Mouse (Mus musculus): ENCODE results near the gene Kif17.

The Kif17 gene

GRCm38 (mm10) chr4:138250088-138250960 is at the start of gene Kif17, which contains the start of gene Sh2d5:
Gene Kif17, plus strand, starts transcription at chr4:138250435.
Gene Sh2d5, plus strand, starts transcription at chr4:138250403.
- peak; percentile 94 for DNase-seq

DNA sequence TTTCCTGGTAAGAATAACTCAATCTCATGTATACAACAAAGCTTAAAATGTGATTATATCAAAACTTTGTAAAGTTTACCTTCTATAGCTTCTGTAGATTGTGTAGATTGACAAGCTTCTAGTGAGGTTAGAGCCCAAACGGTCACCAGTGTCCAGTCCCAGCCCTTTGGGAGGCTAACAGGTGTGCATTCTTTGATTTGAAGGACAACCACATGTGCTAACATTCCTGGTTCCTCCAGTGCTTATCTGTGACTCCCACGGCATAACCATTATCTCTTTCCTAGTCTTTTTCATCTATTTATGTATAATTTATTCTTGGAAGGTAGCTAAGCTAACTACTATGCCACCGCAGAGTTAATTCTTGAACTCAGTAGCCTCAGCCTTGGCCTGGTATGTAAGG is 49.5 kb upstream of the Kif17 start:
- no peak for DNase-seq

GRCm38 (mm10) chr4:138201696-138202095 is 48.5 kb upstream of the Kif17 start:
- DNase-seq, result no peak

DNA sequence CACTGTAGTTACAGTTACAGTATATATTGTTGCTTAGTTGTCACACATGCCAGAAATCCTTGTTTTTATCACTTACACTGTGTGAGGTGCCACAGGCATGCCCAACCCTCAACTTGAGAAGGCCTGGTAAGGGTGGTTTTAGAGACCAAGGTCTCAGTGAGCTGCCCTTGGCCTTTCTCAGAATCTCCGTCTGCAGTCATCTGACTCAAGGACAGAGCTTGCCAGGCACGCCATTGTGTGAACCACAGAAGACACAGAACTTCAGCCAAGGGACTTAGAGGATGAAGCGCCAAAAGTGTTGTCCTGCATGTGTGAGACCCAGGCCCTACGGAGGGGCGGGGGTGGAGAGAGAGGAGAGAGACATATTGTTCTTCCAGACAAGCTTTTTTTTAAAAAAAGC is 40.1 kb upstream of the Kif17 start:
- DNase-seq, result no peak

DNA sequence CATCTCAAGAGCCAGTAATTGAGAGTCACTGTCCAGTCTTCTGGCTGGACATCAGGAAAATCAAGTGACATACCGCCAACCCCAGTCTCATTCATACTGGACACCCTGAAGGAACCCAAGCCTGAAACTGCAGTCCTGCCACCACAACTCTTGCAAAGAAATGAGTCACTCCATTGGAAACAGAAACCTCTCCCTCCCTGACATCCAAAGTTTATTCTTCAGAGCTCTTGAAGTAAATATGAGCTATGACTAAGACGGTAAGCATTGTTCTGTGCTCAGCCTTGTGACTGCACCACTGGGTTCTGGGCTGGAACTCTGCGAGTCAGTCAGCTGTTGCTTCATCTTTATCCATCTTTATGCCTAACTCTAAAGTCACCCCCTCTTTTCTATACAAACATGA is 36.4 kb upstream of the Kif17 start:
- no peak for DNase-seq

DNA sequence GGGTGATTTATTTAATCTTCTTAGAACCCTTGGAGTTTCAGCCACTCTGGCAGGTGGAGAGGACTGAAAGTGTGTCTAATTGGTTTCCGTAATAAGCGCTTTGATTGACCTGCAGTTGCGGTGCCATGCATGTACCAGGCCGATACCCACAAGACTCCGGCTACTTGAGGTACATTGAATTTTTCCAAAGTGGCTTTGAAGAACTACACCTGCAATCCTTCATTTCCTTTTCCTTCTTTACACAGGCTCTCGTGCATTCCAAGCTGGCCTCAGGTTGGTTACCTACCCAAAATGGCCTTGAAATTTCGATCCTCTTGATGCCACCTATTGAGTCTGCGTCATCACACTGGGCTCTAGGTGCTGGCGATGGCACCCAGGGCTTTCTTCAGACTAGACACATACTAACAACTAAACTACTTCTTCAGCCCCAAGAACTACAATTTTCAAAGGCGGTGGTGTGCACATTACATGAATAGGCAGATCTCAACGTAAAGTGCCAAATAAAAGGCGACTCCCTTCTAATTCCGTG is 34.5 kb upstream of the Kif17 start:
- DNase-seq, result no peak

GRCm38 (mm10) chr4:138216200-138216890 is 33.9 kb upstream of the Kif17 start, which contains the start of gene Hp1bp3:
Gene Hp1bp3, plus strand, starts transcription at chr4:138216296.
- DNase-seq, result peak; percentile 79

DNA sequence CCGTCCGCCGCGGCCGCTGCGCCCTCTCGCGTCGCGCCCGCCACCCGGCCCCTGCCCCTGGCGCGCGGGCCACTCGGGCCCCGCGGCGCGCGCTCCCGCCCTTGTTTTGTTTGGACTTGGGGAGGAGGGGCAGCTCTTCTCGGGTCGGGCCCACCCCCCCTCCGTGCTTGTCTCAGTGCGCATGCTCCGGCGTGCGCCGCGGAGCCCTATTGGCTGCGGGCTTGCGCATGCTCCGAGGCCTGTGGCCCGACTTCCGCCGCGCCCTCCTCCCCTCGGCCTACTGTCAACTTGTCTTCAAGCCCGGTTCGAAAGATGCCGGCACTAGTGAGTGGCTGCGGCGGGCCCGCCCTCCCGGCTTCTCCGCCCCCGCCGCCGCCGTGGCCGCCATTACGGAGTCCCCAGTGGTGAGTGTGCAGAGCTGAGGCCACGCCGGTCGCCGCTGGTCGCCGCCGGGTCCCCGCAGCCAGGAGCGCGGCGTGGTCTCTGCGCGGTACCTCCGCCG is 33.3 kb upstream of the Kif17 start:
- peak; percentile 99 for DNase-seq

DNA sequence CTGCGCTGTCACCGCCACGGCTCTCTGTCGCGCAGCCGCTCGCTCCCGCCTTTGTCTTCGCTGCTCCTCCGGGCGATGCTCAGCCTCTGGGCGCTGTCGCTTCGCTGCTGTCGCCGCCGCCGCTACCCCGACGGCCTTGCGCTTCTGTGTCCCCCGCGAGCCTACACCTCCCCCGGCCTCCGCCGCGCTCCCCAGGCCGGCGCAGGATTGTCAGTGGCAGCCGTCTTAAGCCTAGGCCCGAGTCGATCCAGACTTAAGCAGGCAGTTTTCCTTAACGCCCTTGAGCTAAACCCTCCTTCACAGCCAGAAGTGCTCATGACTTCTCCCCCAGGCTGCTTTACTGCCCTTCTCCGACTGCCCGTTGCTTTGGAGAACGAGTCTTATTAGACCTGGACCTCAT is 32.8 kb upstream of the Kif17 start:
- no peak for DNase-seq

- no peak for DNase-seq
Observed at GRCm38 (mm10) chr4:138217951-138218685, 32.1 kb upstream of the Kif17 start.

DNA sequence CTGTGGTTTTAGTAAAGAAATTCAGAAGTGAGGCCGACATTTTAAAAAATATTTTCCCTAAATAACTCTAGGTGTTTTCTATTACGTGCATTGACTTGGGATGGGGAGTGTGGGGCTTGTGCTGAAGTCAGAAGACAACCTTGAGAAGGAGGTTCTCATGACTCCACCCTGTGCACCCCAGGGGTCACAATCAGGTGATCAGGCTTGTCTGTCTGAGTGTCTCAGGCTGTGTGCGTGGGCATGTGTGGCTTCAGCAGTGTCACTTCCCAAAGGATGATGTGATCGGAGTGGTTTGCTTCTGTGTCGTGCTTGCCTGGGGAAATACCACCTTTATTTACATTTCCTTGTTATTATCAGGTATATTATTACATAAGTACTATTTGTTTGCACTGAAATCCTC is 30.9 kb upstream of the Kif17 start:
- no peak for DNase-seq

GRCm38 (mm10) chr4:138220761-138221160 is 29.5 kb upstream of the Kif17 start:
- no peak for DNase-seq

DNA sequence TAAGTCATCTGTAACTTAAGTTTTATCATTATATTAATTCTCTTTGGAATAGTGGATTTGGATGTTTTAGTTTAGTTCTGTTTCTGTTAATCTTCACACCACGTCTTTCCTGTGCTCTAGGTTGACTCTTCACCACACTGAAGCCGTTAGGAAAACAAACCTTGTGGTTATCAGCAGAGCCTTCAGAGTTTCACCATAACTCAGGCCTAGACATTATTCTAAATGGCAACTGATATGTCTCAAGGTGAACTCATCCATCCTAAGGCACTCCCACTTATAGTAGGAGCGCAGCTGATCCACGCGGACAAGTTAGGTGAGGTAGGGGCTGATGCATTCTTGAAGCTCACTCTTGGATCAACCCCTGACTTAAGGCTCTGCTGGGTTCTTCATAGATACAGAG is 28.8 kb upstream of the Kif17 start:
- DNase-seq, result no peak

DNA sequence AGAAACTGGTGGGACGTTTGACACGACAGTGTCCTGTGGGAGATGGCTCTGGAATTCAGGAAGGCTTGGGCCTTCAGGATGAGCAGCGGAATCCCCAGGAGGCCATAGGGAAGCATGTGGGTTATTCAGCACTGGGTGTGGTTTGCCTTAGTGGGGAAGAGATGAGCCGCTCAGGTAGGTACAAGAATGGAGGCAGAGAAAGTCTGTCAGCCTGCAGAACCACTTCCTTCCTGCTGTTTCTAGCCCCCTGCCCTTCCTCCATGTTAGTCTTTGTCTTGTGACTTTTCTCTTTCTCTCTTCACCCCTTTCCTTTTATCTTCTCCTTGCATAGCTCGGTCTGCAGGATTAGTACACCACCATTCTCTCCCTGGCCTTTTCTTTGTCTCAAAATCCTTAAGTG is 27.8 kb upstream of the Kif17 start:
- no peak for DNase-seq

GRCm38 (mm10) chr4:138223623-138224022 is 26.6 kb upstream of the Kif17 start:
- no peak for DNase-seq

DNA sequence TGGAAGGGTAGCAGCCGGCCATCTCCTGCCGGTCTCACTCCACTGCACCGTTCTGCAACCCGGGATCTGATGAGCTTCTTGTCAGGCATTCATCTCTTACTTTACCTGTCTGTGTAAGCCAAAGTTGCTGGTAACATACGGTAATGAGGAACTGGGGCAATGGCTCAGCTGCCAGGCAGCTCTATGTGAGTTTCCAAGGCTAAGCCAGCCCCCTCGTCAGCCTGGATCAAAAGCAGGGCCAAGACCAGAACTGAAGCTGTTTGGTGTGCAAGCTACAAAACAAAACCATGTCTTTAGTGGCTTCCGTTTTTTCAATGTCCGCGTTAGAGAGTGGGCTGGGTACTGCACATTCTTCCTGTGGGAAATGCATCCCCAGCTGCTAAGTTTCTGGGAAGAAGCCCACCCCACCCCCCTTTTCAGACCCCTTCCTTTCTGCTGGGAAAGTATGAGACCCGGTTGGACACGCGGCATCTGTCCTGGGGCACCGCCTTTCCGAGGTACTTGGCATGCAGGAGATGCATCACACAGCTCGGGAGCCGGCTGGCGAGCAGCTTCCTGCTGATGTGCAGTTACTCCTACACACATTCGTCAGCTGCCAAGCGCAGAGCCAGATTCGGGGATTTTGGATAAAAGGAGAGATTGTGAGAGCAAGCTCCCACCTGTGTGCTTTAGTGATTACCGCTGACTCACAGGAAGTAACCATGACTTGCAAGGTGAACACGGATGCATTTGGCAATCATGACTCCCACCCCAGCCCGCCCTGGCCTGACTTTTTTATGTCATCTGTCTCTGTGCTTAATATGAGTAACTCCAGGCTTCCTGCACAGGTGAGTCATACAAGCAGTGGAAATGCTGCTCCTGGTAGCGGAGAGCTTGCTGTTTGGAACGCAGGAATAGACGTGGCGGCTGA is 3.2 kb upstream of the Kif17 start:
- peak; percentile 90 for DNase-seq

DNA sequence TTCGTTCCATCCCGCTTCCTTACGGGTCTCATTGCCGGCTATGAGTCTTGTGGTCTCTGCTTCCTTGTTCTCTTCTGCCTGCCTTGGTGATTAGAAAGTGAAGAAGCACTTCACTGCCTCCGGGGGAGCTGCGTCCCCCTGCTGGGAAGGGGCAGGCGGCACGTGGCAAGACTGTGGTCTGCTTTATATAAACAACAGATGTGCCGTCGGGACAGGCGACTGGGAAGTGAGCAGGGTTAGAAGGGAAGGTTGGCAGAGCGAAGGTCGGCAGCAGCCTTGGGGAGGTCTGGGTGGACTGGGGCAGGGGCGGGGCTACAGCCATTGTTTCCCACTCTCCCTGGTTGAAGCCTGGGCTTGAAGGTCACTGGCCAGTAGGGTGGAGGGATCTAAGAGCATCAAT is 1.6 kb downstream of the Kif17 start:
- no peak for DNase-seq

GRCm38 (mm10) chr4:138252231-138252630 is 2.0 kb downstream of the Kif17 start:
- DNase-seq, result no peak

- DNase-seq, result no peak
Observed at GRCm38 (mm10) chr4:138257116-138257687, 7.0 kb downstream of the Kif17 start.

DNA sequence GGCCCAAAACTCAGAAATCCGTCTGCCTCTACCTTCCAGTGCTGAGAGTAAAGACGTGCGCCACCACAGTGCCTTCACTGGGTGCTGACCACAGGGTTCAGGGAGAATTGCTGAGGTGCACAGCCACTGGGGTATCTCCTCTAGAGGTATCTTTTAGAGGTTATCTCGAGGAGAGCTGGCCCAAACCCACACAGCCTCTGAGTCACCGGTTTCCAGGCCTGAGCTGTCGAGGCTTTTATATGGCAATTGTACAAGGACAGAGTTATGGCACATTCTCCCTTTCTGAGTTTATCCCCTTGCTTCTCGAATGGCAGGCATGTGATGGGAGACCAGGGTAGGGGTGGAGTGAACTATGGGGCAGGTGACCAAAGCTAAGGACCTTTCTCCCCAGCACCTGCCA is 8.4 kb downstream of the Kif17 start:
- DNase-seq, result no peak

DNA sequence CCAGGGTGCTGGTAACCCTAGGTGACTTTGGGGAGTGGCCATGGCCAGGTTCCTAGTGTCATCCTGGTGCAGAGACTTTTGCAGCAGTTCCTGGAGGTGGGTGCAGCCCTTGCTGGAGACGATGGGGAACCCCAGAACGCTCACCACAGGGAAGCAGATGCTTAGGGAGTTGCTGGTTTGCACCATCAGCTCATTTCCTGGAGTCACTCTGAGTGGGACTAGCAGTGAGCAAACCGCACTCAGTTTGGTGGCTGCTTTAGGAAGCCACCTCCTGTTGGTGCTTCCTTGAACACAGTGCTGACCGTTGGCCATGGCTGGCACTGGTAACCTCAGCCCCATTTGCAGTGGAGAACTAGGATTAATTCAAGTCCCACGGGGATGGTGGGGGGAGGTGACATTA is 9.2 kb downstream of the Kif17 start:
- no peak for DNase-seq
